Mouse (Mus musculus) heart, adult 2 months (tissue): ENCODE results near the gene Tm4sf20.

ENCODE experiments used
- CTCF ChIP-seq: fragments of 200-600 bp; IDR thresholded peaks from 2 replicates; pipeline ENCODE4 v1.8.1; 2022; ENCODE audit warnings: antibody characterized with exemption, mild to moderate bottlenecking, moderate library complexity
- EP300 ChIP-seq: fragments of 200-500 bp; IDR thresholded peaks from 2 replicates; pipeline ENCODE4 v1.6.1; 2011; ENCODE audit warnings: low read depth, low read length, control low read depth; ENCODE audit not compliant: insufficient read depth

DNA sequence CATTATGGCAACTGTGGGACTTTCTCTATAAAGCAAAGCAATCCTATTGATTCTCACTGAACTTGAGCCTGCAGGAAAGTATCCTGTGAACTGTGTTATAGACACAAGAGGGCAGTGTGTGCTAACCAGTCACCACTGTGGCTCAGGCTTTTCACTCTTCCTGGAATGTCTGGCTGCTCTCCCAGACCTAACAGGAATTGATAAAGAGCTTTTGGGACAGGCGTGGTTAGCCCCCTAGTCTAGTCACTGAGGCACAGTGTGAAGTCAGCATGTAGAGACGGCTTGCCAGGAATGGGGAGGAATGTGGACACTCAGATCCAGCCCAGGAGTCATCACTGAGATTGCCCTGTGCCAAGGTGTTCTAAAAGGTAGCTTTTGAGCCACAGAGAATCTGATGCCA, 19.2 kb upstream of the Tm4sf20 start:
- TF ChIP-seq EP300 (peak; percentile 87), CTCF (peak; percentile 90)
